Mouse (Mus musculus): Measurements from ENCODE around the gene C130050O18Rik.

DNA sequence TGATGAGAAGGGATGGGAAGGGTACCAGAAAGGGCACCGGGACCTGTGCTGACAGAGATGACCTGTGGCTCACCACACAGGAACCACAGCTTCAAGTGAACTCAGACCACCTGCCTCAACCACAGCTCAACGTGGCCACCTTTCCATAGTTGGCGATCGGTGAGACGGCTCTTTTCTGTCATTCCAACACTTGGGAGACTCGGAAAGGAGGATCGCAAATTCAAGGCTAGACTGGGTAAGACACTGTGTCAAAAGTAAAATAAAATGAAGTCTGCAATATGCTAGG, 26.9 kb upstream of the C130050O18Rik start:
- TF ChIP-seq POLR2A (IDR thresholded peaks at IDR 0.05; ENCODE audit: borderline replicate concordance, extremely low read depth, low read depth, low read length) (no peak), CTCF (IDR thresholded peaks at IDR 0.05; ENCODE audit: insufficient read depth, low read length) (no peak)

All from lung, adult 2 months (tissue).